Mouse (Mus musculus) neural tube, embryonic 11.5 days (tissue): ENCODE results near the gene 4930568D16Rik. TPM values are rescaled to one million over a fixed set of nuclear protein-coding genes. Genes with fewer than 3 reads are reported as not detected.

Source experiments
- ATAC-seq: fragments of 200-750 bp; cut with Nextera tagmentation; 2 replicates; pipeline ENCODE4 v1.8.0; 2017; ENCODE audit warnings: moderate number of reproducible peaks, mild to moderate bottlenecking, moderate TSS enrichment, moderate library complexity; ENCODE audit not compliant: insufficient read depth, low FRiP score, low TSS enrichment
- DNase-seq: peaks from one replicate; pipeline ENCODE4 v3.0.0-alpha.2; 2015; ENCODE audit warnings: low spot score
- H3K27ac ChIP-seq: fragments of 300-500 bp; sonication (generic); 2 replicates; pipeline ENCODE4 v1.5.1; 2014; ENCODE audit warnings: low read depth, mild to moderate bottlenecking, low read length
- H3K27me3 ChIP-seq: fragments of 300-500 bp; sonication (generic); 2 replicates; pipeline ENCODE4 v1.6.1; 2014; ENCODE audit warnings: mild to moderate bottlenecking, low read length, mixed read lengths; ENCODE audit not compliant: control insufficient read depth, insufficient read depth
- H3K36me3 ChIP-seq: fragments of 300-500 bp; sonication (generic); 2 replicates; pipeline ENCODE4 v1.6.1; 2014; ENCODE audit warnings: mild to moderate bottlenecking, low read length, moderate library complexity, mixed read lengths; ENCODE audit not compliant: control insufficient read depth, insufficient read depth
- H3K4me1 ChIP-seq: fragments of 300-500 bp; sonication (generic); 2 replicates; pipeline ENCODE4 v1.6.1; 2014; ENCODE audit warnings: low read length, mixed read lengths; ENCODE audit not compliant: control insufficient read depth, insufficient read depth
- H3K4me2 ChIP-seq: fragments of 300-500 bp; sonication (generic); 2 replicates; pipeline ENCODE4 v1.6.1; 2014; ENCODE audit warnings: low read depth, mild to moderate bottlenecking, moderate library complexity
- H3K4me3 ChIP-seq: fragments of 300-500 bp; sonication (generic); 2 replicates; pipeline ENCODE4 v1.5.1; 2014; ENCODE audit warnings: low read depth, low read length
- H3K9ac ChIP-seq: fragments of 300-500 bp; sonication (generic); 2 replicates; pipeline ENCODE4 v1.6.1; 2014; ENCODE audit warnings: mild to moderate bottlenecking, low read length
- H3K9me3 ChIP-seq: fragments of 300-500 bp; sonication (generic); 2 replicates; pipeline ENCODE4 v1.6.1; 2016; ENCODE audit warnings: low read length; ENCODE audit not compliant: control insufficient read depth
- WGBS: fragments of 180-500 bp; shearing (Covaris S2); extraction: QIAGEN DNeasy Blood & Tissue Kit; methylation state at CpG from one replicate; pipeline ENCODE4 v1.1.7; 2014; 5-methylcytosine and 5-hydroxymethylcytosine counted together
- polyA plus RNA-seq: library from polyadenylated mRNA; unstranded; fragments of >200 nt; fragmentation: Nextera tagmentation; extraction: Ambion mirVana; gene quantifications from 2 replicates; pipeline ENCODE4 v1.2.1, GENCODE M21; 2014

The 4930568D16Rik gene
- polyA plus RNA-seq, 1 experiment from 2014 or later: not detected

- Histone ChIP-seq H3K27me3 (no peaks in the 10 kb centered on the region), H3K9ac (no peak overlapping the region), H3K27ac (no peak overlapping the region), H3K4me1 (no peaks in the 10 kb centered on the region), H3K4me2 (no peak overlapping the region), H3K36me3 (no peaks in the 10 kb centered on the region), H3K9me3 (no peaks in the 10 kb centered on the region), H3K4me3 (no peak overlapping the region)
- ATAC-seq (no peak), DNase-seq (no peak)
- WGBS: 71% methylated on average over 6 of the region's 6 CpGs
Measured at GRCm38 (mm10) chr2:35377600-35377999, 10.1 kb upstream of the 4930568D16Rik start.

DNA sequence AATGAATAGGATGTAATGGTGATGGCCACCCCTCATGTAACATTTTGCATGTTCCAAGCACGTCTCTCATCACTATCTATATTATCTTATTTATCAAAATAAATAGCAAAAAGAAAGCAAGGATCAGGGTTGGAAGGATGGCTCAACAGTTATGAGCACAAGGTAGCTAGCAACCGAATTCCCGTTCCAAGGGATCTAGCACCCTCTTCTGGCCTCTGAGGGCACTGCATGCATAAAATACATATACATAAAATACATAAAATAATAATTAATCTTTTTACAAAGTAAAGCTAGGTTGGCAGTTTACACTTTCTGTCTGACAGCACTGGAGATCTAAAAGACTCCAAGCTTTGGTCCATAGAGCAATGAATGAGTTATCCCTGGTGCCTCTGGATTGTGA, 5.5 kb upstream of the 4930568D16Rik start:
- peak; percentile 40 for DNase-seq
- no peaks in the 10 kb centered on the region for H3K4me1 ChIP-seq
- ATAC-seq: no peak
- H3K27ac ChIP-seq: no peak overlapping the region
- no peak overlapping the region for H3K9ac ChIP-seq
- no peaks in the 10 kb centered on the region for H3K36me3 ChIP-seq
- no peak overlapping the region for H3K4me3 ChIP-seq
- H3K4me2 ChIP-seq: no peak overlapping the region
- H3K9me3 ChIP-seq: no peaks in the 10 kb centered on the region
- H3K27me3 ChIP-seq: no peaks in the 10 kb centered on the region
- 15% methylated on average over 3 of the region's 3 CpGs for WGBS

- ATAC-seq (no peak), DNase-seq (no peak)
- Histone ChIP-seq H3K9ac (no peak overlapping the region), H3K9me3 (no peaks in the 10 kb centered on the region), H3K27ac (no peak overlapping the region), H3K4me1 (no peaks in the 10 kb centered on the region), H3K27me3 (no peaks in the 10 kb centered on the region), H3K4me2 (no peak overlapping the region), H3K4me3 (no peak overlapping the region), H3K36me3 (no peaks in the 10 kb centered on the region)
Measured at GRCm38 (mm10) chr2:35370686-35371085, 3.2 kb upstream of the 4930568D16Rik start.

GRCm38 (mm10) chr2:35349184-35349583, 18.3 kb downstream of the 4930568D16Rik start:
- H3K9me3 ChIP-seq: no peaks in the 10 kb centered on the region
- DNase-seq (no peak), ATAC-seq (no peak)
- H3K4me2 ChIP-seq: no peak overlapping the region
- no peaks in the 10 kb centered on the region for H3K36me3 ChIP-seq
- H3K4me3 ChIP-seq: no peak overlapping the region
- H3K4me1 ChIP-seq: no peaks in the 10 kb centered on the region
- no peak overlapping the region for H3K27ac ChIP-seq
- no peak overlapping the region for H3K9ac ChIP-seq
- H3K27me3 ChIP-seq: no peaks in the 10 kb centered on the region
- WGBS: 65% methylated on average over 5 of the region's 5 CpGs

DNA sequence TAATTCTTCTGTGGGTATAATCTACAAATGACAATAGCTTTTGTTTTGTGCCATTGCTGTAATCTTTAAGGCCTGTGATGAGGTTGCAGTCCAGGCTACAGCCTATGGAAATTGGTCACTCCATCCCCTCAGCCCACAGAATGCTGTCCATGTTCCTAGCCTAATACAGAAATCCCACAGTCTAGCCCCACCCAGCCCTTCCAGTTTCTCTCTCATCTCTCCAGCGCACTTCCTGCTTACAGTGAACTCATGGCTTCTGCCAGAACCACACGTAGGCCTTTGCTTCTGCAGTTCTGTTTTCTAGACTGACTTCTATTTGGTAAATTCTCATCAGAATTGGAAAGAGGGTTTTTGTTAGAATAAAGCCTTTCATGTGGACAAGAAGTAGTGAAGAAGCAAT, 21.5 kb downstream of the 4930568D16Rik start:
- no peaks in the 10 kb centered on the region for H3K27me3 ChIP-seq
- DNase-seq (no peak), ATAC-seq (no peak)
- H3K9ac ChIP-seq: no peak overlapping the region
- WGBS: 81% methylated on average over 2 of the region's 2 CpGs
- H3K4me2 ChIP-seq: no peak overlapping the region
- no peaks in the 10 kb centered on the region for H3K9me3 ChIP-seq
- H3K36me3 ChIP-seq: no peaks in the 10 kb centered on the region
- H3K27ac ChIP-seq: no peak overlapping the region
- H3K4me1 ChIP-seq: no peaks in the 10 kb centered on the region
- no peak overlapping the region for H3K4me3 ChIP-seq

- no peak overlapping the region for H3K4me3 ChIP-seq
- WGBS: 75% methylated on average over 3 of the region's 3 CpGs
- no peak overlapping the region for H3K9ac ChIP-seq
- no peaks in the 10 kb centered on the region for H3K9me3 ChIP-seq
- no peak for ATAC-seq
- H3K4me2 ChIP-seq: no peak overlapping the region
- no peaks in the 10 kb centered on the region for H3K36me3 ChIP-seq
- no peak overlapping the region for H3K27ac ChIP-seq
- DNase-seq: no peak
- H3K4me1 ChIP-seq: no peaks in the 10 kb centered on the region
- no peaks in the 10 kb centered on the region for H3K27me3 ChIP-seq
Measured at GRCm38 (mm10) chr2:35342605-35343004, 24.9 kb downstream of the 4930568D16Rik start.

DNA sequence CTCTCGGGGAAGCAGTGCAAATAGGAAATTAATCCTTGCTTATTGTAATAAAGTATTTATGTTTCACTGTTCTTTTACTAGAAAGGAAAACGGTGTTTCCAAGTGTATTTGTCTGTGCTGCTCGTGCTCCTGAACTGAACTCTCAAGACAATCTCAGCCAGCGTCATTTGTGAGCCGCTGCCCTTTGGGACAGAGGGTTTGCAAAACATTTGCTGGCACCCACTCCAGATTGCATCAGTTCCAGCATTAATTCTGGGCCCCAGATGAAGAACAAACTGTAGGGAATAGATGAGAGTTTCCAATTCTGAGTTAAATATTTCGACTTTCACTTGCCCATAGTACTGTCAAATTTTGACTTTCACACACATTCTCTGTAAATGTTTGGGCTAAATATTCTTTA, 28.8 kb downstream of the 4930568D16Rik start:
- Histone ChIP-seq H3K36me3 (no peaks in the 10 kb centered on the region), H3K4me2 (no peak overlapping the region), H3K9ac (no peak overlapping the region), H3K27ac (no peak overlapping the region), H3K4me1 (peaks cover 2% of the 10 kb centered on the region; the same call in 1 of the 2 replicates), H3K4me3 (no peak overlapping the region), H3K27me3 (0 out of 2 replicates have a peak, but pooled peaks cover 4% of the 10 kb centered on the region), H3K9me3 (no peaks in the 10 kb centered on the region)
- no peak for DNase-seq
- ATAC-seq: no peak
- 88% methylated on average over 6 of the region's 6 CpGs for WGBS

- WGBS: 83% methylated on average over 1 of the region's 1 CpGs
- no peak for DNase-seq
- Histone ChIP-seq H3K9ac (no peak overlapping the region), H3K27me3 (0 out of 2 replicates have a peak, but pooled peaks cover 4% of the 10 kb centered on the region), H3K4me1 (peaks cover 2% of the 10 kb centered on the region; the same call in 1 of the 2 replicates), H3K36me3 (no peaks in the 10 kb centered on the region), H3K4me3 (no peak overlapping the region), H3K4me2 (no peak overlapping the region), H3K9me3 (no peaks in the 10 kb centered on the region), H3K27ac (no peak overlapping the region)
- no peak for ATAC-seq
Measured at GRCm38 (mm10) chr2:35338036-35338435, 29.5 kb downstream of the 4930568D16Rik start.

DNA sequence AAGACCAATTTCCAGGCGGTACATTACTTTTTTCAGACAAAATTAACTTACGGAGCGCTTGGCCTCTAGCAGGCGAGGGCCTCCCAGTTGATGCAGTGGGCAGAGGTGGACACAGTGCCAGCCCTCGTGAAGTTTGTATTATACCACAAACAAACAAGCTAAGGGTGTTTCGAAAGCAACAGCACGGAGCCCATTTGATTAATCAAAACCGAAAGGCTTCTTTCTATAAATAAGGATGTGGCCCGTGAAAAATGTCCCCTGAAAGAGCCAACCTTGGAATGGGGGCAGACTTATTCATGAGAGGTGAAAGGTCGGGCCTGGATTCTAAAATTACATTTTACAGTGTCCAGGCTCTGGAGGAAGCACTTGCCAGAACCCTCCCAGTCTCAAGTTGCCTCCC, 30.1 kb downstream of the 4930568D16Rik start:
- H3K4me1 ChIP-seq: peaks cover 2% of the 10 kb centered on the region; the same call in 1 of the 2 replicates
- H3K9ac ChIP-seq: peak overlapping the region; percentile 45
- no peak overlapping the region; the same call in 1 of the 2 replicates for H3K27ac ChIP-seq
- peak overlapping the region; percentile 76; the same call in 1 of the 2 replicates for H3K4me3 ChIP-seq
- H3K36me3 ChIP-seq: no peaks in the 10 kb centered on the region
- 0 out of 2 replicates have a peak, but pooled peaks cover 4% of the 10 kb centered on the region for H3K27me3 ChIP-seq
- H3K4me2 ChIP-seq: peak overlapping the region; percentile 98
- H3K9me3 ChIP-seq: no peaks in the 10 kb centered on the region
- ATAC-seq (no peak), DNase-seq (no peak)
- WGBS: 45% methylated on average over 10 of the region's 10 CpGs
